ENCODE assay signal across 26 mouse cellular contexts in the genomic region with DNA sequence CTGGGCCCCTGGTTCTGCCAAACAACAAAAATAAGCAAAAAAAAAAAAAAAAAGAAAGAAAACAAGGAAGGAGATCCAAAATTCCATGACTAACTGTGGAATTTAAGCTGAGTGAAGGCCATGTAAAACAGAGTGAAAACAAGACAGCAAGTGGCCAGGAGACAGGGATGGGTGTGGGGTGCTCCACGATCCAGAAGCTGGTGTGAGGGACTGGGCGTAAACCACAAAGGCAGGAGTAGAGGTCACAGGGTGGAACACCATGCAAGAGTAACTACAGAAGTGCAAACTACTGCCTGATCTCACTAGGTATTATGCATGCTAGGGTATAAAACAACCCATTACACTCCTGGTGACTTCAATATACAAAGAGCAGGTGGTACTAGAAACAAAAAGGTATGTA. TPM values are rescaled to one million over a fixed set of nuclear protein-coding genes. Genes with fewer than 3 reads are reported as not detected.
DNase-seq lines count a peak whose midpoint lies in the region; ATAC-seq lines count a peak whose summit lies in the region.
"Had no signal": no experiment of that assay in that cellular context is flagged by ENCODE, and none has a peak within 500 bp of the region (broad histone marks: within the 10 kb centered on the region; RNA-seq: fewer than 3 reads in every experiment).

No protein-coding gene starts in this region.

- no peaks in the 10 kb centered on the region for H3K27me3 ChIP-seq in liver, embryonic 11.5 days (replicated peaks; ENCODE audit: control insufficient read depth, insufficient read depth, low read length)
- H3K27me3 ChIP-seq: forebrain, embryonic 13.5 days; hindbrain, embryonic 15.5 days; megakaryocyte, embryonic 14.5 days; neural tube, embryonic 15.5 days had no signal

- peaks cover 8% of the 10 kb centered on the region; the same call in 1 of the 2 replicates for H3K36me3 ChIP-seq in liver, embryonic 11.5 days (ENCODE audit: control insufficient read depth, insufficient read depth, low read length)
- H3K36me3 ChIP-seq: hindbrain, embryonic 15.5 days; neural tube, embryonic 15.5 days had no signal

- peaks cover 24% of the 10 kb centered on the region for H3K4me1 ChIP-seq in liver, embryonic 11.5 days (replicated peaks; ENCODE audit: control insufficient read depth, insufficient read depth, low read length)

- no peak overlapping the region for H3K4me3 ChIP-seq in liver, embryonic 11.5 days (ENCODE audit: low read depth, low read length)
- H3K4me3 ChIP-seq: forebrain, embryonic 13.5 days; heart, embryonic 10.5 days; hindbrain, embryonic 15.5 days; left cerebral cortex, adult 2 months; megakaryocyte, embryonic 14.5 days; neural tube, embryonic 15.5 days had no signal

- no peak overlapping the region for H3K27ac ChIP-seq in liver, embryonic 11.5 days (ENCODE audit: low read depth, low read length)
- H3K27ac ChIP-seq: forebrain, embryonic 13.5 days; heart, embryonic 10.5 days; hindbrain, embryonic 15.5 days; left cerebral cortex, adult 2 months; neural tube, embryonic 15.5 days had no signal

- no peaks in the 10 kb centered on the region for H3K9me3 ChIP-seq in liver, embryonic 11.5 days (ENCODE audit: control insufficient read depth, low read length)
- H3K9me3 ChIP-seq: heart, embryonic 10.5 days; hindbrain, embryonic 15.5 days; megakaryocyte, embryonic 14.5 days; neural tube, embryonic 15.5 days had no signal

- ATAC-seq in liver, embryonic 11.5 days (replicated peaks; ENCODE audit: low FRiP score) = no peak
- ATAC-seq: forebrain, embryonic 13.5 days; intestine, embryonic 16.5 days; liver, postnatal 0 days; midbrain, embryonic 16.5 days had no signal

- no peak overlapping the region for H3K4me2 ChIP-seq in liver, embryonic 11.5 days
- H3K4me2 ChIP-seq: forebrain, embryonic 13.5 days; hindbrain, embryonic 15.5 days; neural tube, embryonic 15.5 days had no signal

- 72% methylated on average over 2 of the region's 2 CpGs for WGBS in liver, embryonic 11.5 days

- H3K9ac ChIP-seq in liver, embryonic 11.5 days (ENCODE audit: low read depth, low read length) = no peak overlapping the region
- H3K9ac ChIP-seq: forebrain, embryonic 13.5 days; hindbrain, embryonic 15.5 days; liver, postnatal 0 days; neural tube, embryonic 15.5 days had no signal

- intact Hi-C loops in heart, postnatal 25 days (cut with DNase I) = no loop called here
- intact Hi-C loops in heart, postnatal 14 days (cut with DNase I) = no loop called here

- DNase-seq in adrenal gland, postnatal 14 days = peak; percentile 30
- no peak for DNase-seq in adrenal gland, postnatal 10 days
- DNase-seq in heart, postnatal 25 days (ENCODE audit: low spot score) = peak; percentile 25
- DNase-seq in heart, postnatal 14 days = no peak
- peak; percentile 28 for DNase-seq in 3T3-L1 (ENCODE audit: low read depth, low spot score)
- DNase-seq in fibroblast of lung, adult 2 months (ENCODE audit: low read depth) = peak; percentile 25
- DNase-seq in frontal cortex, postnatal 10 days (ENCODE audit: low spot score in 2 of 2) = no peak
- no peak for DNase-seq in liver, embryonic 11.5 days (ENCODE audit: low spot score)
- DNase-seq: adrenal gland, adult 8-10 months; cerebellum, adult 9-11 months; heart, postnatal 10 days; kidney, postnatal 4 days; layer of hippocampus, adult 9-11 months; left cerebral cortex, postnatal 4 days; liver; liver, postnatal 0 days; lung, postnatal 10 days; thymus, postnatal 25 days had no signal

RNA-seq across cellular contexts. Expression of gene Tnpo1, which starts 8.3 kb away (rescaled TPM):
- 112 and 119 TPM in 2 replicates for total RNA-seq in adrenal gland, postnatal 14 days (2021)
- total RNA-seq in adrenal gland, postnatal 10 days (2021) = 100 to 1,000 TPM in 1 of 2 experiments, 10 to 100 TPM in 1; 97.7 to 115 TPM
- 10 to 100 TPM; 73.0 to 73.3 TPM for total RNA-seq in heart, postnatal 25 days (2021)
- 10 to 100 TPM; 74.0 to 80.5 TPM for total RNA-seq in heart, postnatal 14 days (2021)
- polyA plus RNA-seq in liver, embryonic 11.5 days (2014; fragmentation: Nextera tagmentation; extraction: Ambion mirVana) = 32.2 and 34.9 TPM in 2 replicates

Comparison
In these comparisons a context has a peak if more than half of its experiments do, and no peak if none do; other contexts are left out.
1. DNase-seq: peak in adrenal gland, postnatal 14 days (single experiment), heart, postnatal 25 days (single experiment), 3T3-L1 (single experiment) and fibroblast of lung, adult 2 months (single experiment); none in adrenal gland, postnatal 10 days (single experiment), heart, postnatal 14 days (0 of 2), frontal cortex, postnatal 10 days (0 of 2) and liver, embryonic 11.5 days (single experiment).